Mouse (Mus musculus) liver, embryonic 13.5 days (tissue): ENCODE data around the gene Gm11985. TPM values are rescaled to one million over a fixed set of nuclear protein-coding genes. Genes with fewer than 3 reads are reported as not detected.

ENCODE experiments used
- ATAC-seq: fragments of 200-750 bp; cut with Nextera tagmentation; 2 replicates; pipeline ENCODE4 v1.8.0; 2017; ENCODE audit warnings: low read depth, mild to moderate bottlenecking, moderate number of reproducible peaks, moderate library complexity
- DNase-seq: peaks from one replicate; pipeline ENCODE4 v3.0.0; 2022
- H3K27ac ChIP-seq: fragments of 300-500 bp; sonication (generic); 2 replicates; pipeline ENCODE4 v1.5.1; 2015; ENCODE audit warnings: moderate library complexity, mild to moderate bottlenecking, inconsistent platforms
- H3K27me3 ChIP-seq: fragments of 300-500 bp; sonication (generic); 2 replicates; pipeline ENCODE4 v1.6.1; 2015; ENCODE audit warnings: mild to moderate bottlenecking, inconsistent platforms
- H3K36me3 ChIP-seq: fragments of 300-500 bp; sonication (generic); 2 replicates; pipeline ENCODE4 v1.6.1; 2015; ENCODE audit warnings: mild to moderate bottlenecking, inconsistent platforms
- H3K4me1 ChIP-seq: fragments of 300-500 bp; sonication (generic); replicated peaks from 2 replicates; pipeline ENCODE4 v1.6.1; 2015; ENCODE audit warnings: inconsistent platforms
- H3K4me2 ChIP-seq: fragments of 300-500 bp; sonication (generic); 2 replicates; pipeline ENCODE4 v1.6.1; 2015; ENCODE audit warnings: inconsistent platforms, mild to moderate bottlenecking, moderate library complexity
- H3K4me3 ChIP-seq: fragments of 300-500 bp; sonication (generic); replicated peaks from 2 replicates; pipeline ENCODE4 v1.5.1; 2015; ENCODE audit warnings: mild to moderate bottlenecking, inconsistent platforms
- H3K9ac ChIP-seq: fragments of 300-500 bp; sonication (generic); 2 replicates; pipeline ENCODE4 v1.6.1; 2015; ENCODE audit warnings: mild to moderate bottlenecking, inconsistent platforms
- H3K9me3 ChIP-seq: fragments of 300-500 bp; sonication (generic); replicated peaks from 2 replicates; pipeline ENCODE4 v1.6.1; 2016; ENCODE audit warnings: inconsistent platforms
- WGBS: fragments of 180-500 bp; shearing (Covaris S2); methylation state at CpG from one replicate; pipeline ENCODE4 v1.1.7; 2015; ENCODE audit not compliant: insufficient replicate concordance; 5-methylcytosine and 5-hydroxymethylcytosine counted together
- polyA plus RNA-seq: library from polyadenylated mRNA; unstranded; fragments of >200 nt; fragmentation: Nextera tagmentation; extraction: Ambion mirVana; gene quantifications from 2 replicates; pipeline ENCODE4 v1.2.1, GENCODE M21; 2015

Gene Gm11985
- polyA plus RNA-seq, 1 experiment from 2014 or later = not detected

GRCm38 (mm10) chr11:7182409-7183042 lies 5.8 kb downstream of the Gm11985 start:
- Histone ChIP-seq H3K4me2 (no peak overlapping the region), H3K4me3 (no peak overlapping the region), H3K9ac (no peak overlapping the region), H3K9me3 (no peaks in the 10 kb centered on the region), H3K27me3 (no peaks in the 10 kb centered on the region), H3K4me1 (no peaks in the 10 kb centered on the region), H3K36me3 (no peaks in the 10 kb centered on the region), H3K27ac (no peak overlapping the region)
- ATAC-seq (no peak), DNase-seq (no peak)
- WGBS = 63% methylated on average over 8 of the region's 8 CpGs

- no peaks in the 10 kb centered on the region for H3K9me3 ChIP-seq
- H3K4me1 ChIP-seq = no peaks in the 10 kb centered on the region
- WGBS = 35% methylated on average over 2 of the region's 2 CpGs
- no peaks in the 10 kb centered on the region for H3K27me3 ChIP-seq
- no peak overlapping the region for H3K4me2 ChIP-seq
- DNase-seq = no peak
- H3K9ac ChIP-seq = no peak overlapping the region
- no peak overlapping the region for H3K4me3 ChIP-seq
- ATAC-seq = no peak
- H3K36me3 ChIP-seq = no peaks in the 10 kb centered on the region
- no peak overlapping the region for H3K27ac ChIP-seq
Observed at GRCm38 (mm10) chr11:7179276-7179675, 9.1 kb downstream of the Gm11985 start.

GRCm38 (mm10) chr11:7178724-7179123 lies 9.6 kb downstream of the Gm11985 start:
- no peaks in the 10 kb centered on the region for H3K4me1 ChIP-seq
- WGBS = 56% methylated on average over 4 of the region's 4 CpGs

GRCm38 (mm10) chr11:7173664-7174063 lies 14.7 kb downstream of the Gm11985 start:
- Histone ChIP-seq H3K4me3 (no peak overlapping the region), H3K9ac (no peak overlapping the region), H3K27me3 (no peaks in the 10 kb centered on the region), H3K4me2 (no peak overlapping the region), H3K36me3 (no peaks in the 10 kb centered on the region), H3K27ac (no peak overlapping the region), H3K9me3 (no peaks in the 10 kb centered on the region), H3K4me1 (no peaks in the 10 kb centered on the region)
- 52% methylated on average over 6 of the region's 6 CpGs for WGBS
- ATAC-seq = no peak
- no peak for DNase-seq

More at GRCm38 (mm10) chr11:7178724-7179123, 9.6 kb downstream of the Gm11985 start:
- DNase-seq = no peak
- Histone ChIP-seq H3K27ac (no peak overlapping the region), H3K4me3 (no peak overlapping the region), H3K27me3 (no peaks in the 10 kb centered on the region), H3K9ac (no peak overlapping the region), H3K36me3 (no peaks in the 10 kb centered on the region), H3K9me3 (no peaks in the 10 kb centered on the region), H3K4me2 (no peak overlapping the region)
- no peak for ATAC-seq

- H3K27ac ChIP-seq = no peak overlapping the region
- H3K4me1 ChIP-seq = no peaks in the 10 kb centered on the region
- H3K9me3 ChIP-seq = no peaks in the 10 kb centered on the region
- DNase-seq = no peak
- H3K4me3 ChIP-seq = no peak overlapping the region
- WGBS = 48% methylated on average over 1 of the region's 1 CpGs
- H3K4me2 ChIP-seq = no peak overlapping the region
- ATAC-seq = no peak
- H3K36me3 ChIP-seq = no peaks in the 10 kb centered on the region
- no peaks in the 10 kb centered on the region for H3K27me3 ChIP-seq
- H3K9ac ChIP-seq = no peak overlapping the region
Observed at GRCm38 (mm10) chr11:7169645-7170044, 18.7 kb downstream of the Gm11985 start.

- DNase-seq = no peak
- Histone ChIP-seq H3K9ac (no peak overlapping the region), H3K36me3 (no peaks in the 10 kb centered on the region), H3K9me3 (no peaks in the 10 kb centered on the region), H3K4me1 (peaks cover 13% of the 10 kb centered on the region), H3K27ac (no peak overlapping the region), H3K4me3 (no peak overlapping the region), H3K4me2 (no peak overlapping the region), H3K27me3 (no peaks in the 10 kb centered on the region)
- ATAC-seq = no peak
- 58% methylated on average over 4 of the region's 4 CpGs for WGBS
Observed at GRCm38 (mm10) chr11:7164416-7164815, 24.0 kb downstream of the Gm11985 start.

- WGBS = 60% methylated on average over 8 of the region's 8 CpGs
- H3K27ac ChIP-seq = no peak overlapping the region
- no peak overlapping the region for H3K4me3 ChIP-seq
- H3K9me3 ChIP-seq = no peaks in the 10 kb centered on the region
- no peak overlapping the region for H3K9ac ChIP-seq
- DNase-seq = no peak
- peaks cover 16% of the 10 kb centered on the region for H3K4me1 ChIP-seq
- no peak for ATAC-seq
- no peaks in the 10 kb centered on the region for H3K27me3 ChIP-seq
- H3K4me2 ChIP-seq = no peak overlapping the region
- H3K36me3 ChIP-seq = no peaks in the 10 kb centered on the region
Observed at GRCm38 (mm10) chr11:7161502-7162174, 26.7 kb downstream of the Gm11985 start.

GRCm38 (mm10) chr11:7160637-7161101 lies 27.7 kb downstream of the Gm11985 start:
- H3K4me3 ChIP-seq = no peak overlapping the region
- 39% methylated on average over 4 of the region's 4 CpGs for WGBS
- peak; percentile 53 for ATAC-seq
- H3K27me3 ChIP-seq = no peaks in the 10 kb centered on the region
- H3K27ac ChIP-seq = peak overlapping the region; percentile 75
- H3K4me2 ChIP-seq = no peak overlapping the region
- H3K4me1 ChIP-seq = peaks cover 16% of the 10 kb centered on the region
- H3K9me3 ChIP-seq = no peaks in the 10 kb centered on the region
- no peaks in the 10 kb centered on the region for H3K36me3 ChIP-seq
- no peak overlapping the region for H3K9ac ChIP-seq
- no peak for DNase-seq

- no peak overlapping the region for H3K9ac ChIP-seq
- no peak for ATAC-seq
- no peaks in the 10 kb centered on the region for H3K36me3 ChIP-seq
- H3K27me3 ChIP-seq = no peaks in the 10 kb centered on the region
- DNase-seq = no peak
- no peaks in the 10 kb centered on the region for H3K9me3 ChIP-seq
- peak overlapping the region; percentile 75 for H3K27ac ChIP-seq
- WGBS = 60% methylated on average over 6 of the region's 6 CpGs
- peaks cover 16% of the 10 kb centered on the region for H3K4me1 ChIP-seq
- H3K4me3 ChIP-seq = no peak overlapping the region
- no peak overlapping the region for H3K4me2 ChIP-seq
Observed at GRCm38 (mm10) chr11:7160146-7160545, 28.2 kb downstream of the Gm11985 start.

- Histone ChIP-seq H3K9me3 (no peaks in the 10 kb centered on the region), H3K4me1 (peaks cover 16% of the 10 kb centered on the region), H3K27ac (no peak overlapping the region), H3K9ac (no peak overlapping the region), H3K4me2 (no peak overlapping the region), H3K4me3 (no peak overlapping the region), H3K27me3 (no peaks in the 10 kb centered on the region), H3K36me3 (no peaks in the 10 kb centered on the region)
- DNase-seq = no peak
- 65% methylated on average over 6 of the region's 6 CpGs for WGBS
- ATAC-seq = no peak
Observed at GRCm38 (mm10) chr11:7158196-7158595, 30.2 kb downstream of the Gm11985 start.

GRCm38 (mm10) chr11:7156427-7156826 lies 31.9 kb downstream of the Gm11985 start:
- no peak overlapping the region for H3K4me2 ChIP-seq
- ATAC-seq (no peak), DNase-seq (no peak)
- WGBS = 58% methylated on average over 4 of the region's 4 CpGs
- no peak overlapping the region for H3K4me3 ChIP-seq
- H3K9ac ChIP-seq = no peak overlapping the region
- H3K9me3 ChIP-seq = no peaks in the 10 kb centered on the region
- H3K27me3 ChIP-seq = no peaks in the 10 kb centered on the region
- peaks cover 19% of the 10 kb centered on the region for H3K4me1 ChIP-seq
- H3K27ac ChIP-seq = no peak overlapping the region
- no peaks in the 10 kb centered on the region for H3K36me3 ChIP-seq

- H3K4me1 ChIP-seq = peaks cover 7% of the 10 kb centered on the region; the same call in 1 of the 2 replicates
- H3K27me3 ChIP-seq = no peaks in the 10 kb centered on the region
- no peak overlapping the region for H3K9ac ChIP-seq
- WGBS = 65% methylated on average over 8 of the region's 8 CpGs
- ATAC-seq = peak; percentile 61
- H3K9me3 ChIP-seq = no peaks in the 10 kb centered on the region
- H3K4me3 ChIP-seq = no peak overlapping the region
- no peaks in the 10 kb centered on the region for H3K36me3 ChIP-seq
- peak overlapping the region; percentile 66 for H3K27ac ChIP-seq
- no peak for DNase-seq
- H3K4me2 ChIP-seq = no peak overlapping the region
Observed at GRCm38 (mm10) chr11:7153081-7153480, 35.3 kb downstream of the Gm11985 start.
